Mouse (Mus musculus): ENCODE results near the gene Olfr1350.
"Not testable (repeated sequence)": the region's sequence is repeated elsewhere in the genome, so short reads cannot be mapped to it uniquely, and the experiment has no call there.

Olfr1350 gene

DNA sequence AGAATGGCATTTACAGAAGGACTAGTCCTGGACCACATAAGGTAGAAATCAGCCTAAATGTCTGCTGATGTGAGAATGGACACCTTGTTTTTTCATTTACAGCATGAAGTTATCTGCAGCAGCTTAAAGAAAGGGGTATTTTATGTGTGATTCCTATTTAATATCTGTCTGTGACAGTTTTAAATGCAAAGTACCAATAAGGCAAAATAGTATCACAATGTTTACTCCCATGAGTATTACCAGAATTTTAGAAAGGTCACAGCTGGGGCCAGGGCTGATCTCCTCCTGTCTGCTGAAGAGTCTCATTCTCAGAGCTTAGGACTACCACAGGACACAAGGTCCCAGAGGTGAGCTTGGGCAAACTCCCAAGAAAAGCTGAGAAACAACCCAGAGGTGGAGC, at the start of gene Olfr1350:
Gene Olfr1350 (plus strand): TSS at position 301 of the 400 bp plus-strand sequence.
- no peak for DNase-seq (ENCODE audit: low read depth in 1 of 2, low spot score in 2 of 2)

DNA sequence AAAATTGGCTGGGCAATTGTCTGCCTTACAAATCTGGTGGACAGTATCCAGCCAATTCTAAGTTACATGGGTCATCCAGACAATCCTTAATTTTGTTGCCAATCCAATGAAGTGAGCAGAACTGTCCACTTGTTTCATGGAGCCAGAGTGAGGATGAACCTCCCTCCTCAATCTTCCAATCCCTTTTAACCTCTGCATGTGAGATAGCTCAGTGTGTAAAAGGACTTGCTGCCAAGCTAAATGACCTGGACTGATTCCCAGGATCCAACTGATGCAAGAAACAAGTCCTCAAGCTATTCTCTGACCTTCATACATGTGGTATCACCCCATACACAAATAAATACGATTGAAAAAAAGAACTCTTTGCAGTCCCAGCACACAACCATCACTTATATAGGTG, 43.0 kb upstream of the Olfr1350 start:
- no peak for DNase-seq (ENCODE audit: low read depth in 1 of 2, low spot score in 2 of 2)

DNA sequence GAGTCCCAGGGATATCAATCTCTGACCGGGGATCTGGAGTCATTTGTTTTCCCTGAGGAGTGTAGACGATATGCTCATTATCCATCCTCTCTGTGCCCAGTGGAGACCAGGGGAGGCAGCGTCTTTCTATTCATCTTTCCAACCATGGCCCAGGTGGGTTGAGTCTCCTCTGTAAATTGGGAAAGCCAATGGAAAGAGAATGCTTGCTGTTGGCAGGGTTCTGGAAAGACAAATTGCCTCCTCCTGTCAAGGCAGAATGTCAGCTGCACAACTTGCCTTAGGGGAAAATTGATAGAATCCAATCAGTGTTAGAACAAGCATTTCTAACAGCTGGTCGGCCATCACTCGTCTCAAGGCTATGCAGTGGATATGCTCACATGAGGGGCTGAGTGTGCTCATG, 41.8 kb upstream of the Olfr1350 start, which contains the start of gene Olfr1349:
Gene Olfr1349 (minus strand): TSS at position 101 of the 400 bp plus-strand sequence.
- no peak for DNase-seq (ENCODE audit: low read depth in 1 of 2, low spot score in 2 of 2)

- DNase-seq (ENCODE audit: low read depth in 1 of 2, low spot score in 2 of 2) = no peak
Observed at GRCm38 (mm10) chr7:6525001-6525400, 39.6 kb upstream of the Olfr1350 start.

DNA sequence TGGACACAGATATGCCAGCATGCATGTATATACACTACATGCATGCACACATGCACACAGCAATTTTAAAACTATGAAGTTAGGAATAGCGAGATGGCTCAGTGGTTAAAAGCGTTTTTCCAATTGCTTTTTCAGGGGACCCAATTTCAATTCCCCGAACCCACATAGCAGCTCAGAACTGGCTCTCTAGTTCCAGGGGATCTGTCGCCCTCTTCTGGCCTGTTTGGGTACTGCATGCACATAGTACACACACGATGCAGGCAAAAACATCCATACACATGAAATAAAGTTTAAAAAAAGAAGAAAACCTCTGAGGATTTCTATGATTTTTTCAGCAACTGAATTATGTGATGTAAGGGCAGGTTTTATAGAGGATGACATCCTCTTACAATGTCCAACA, 38.5 kb upstream of the Olfr1350 start:
- no peak for DNase-seq (ENCODE audit: low read depth in 1 of 2, low spot score in 2 of 2)

DNA sequence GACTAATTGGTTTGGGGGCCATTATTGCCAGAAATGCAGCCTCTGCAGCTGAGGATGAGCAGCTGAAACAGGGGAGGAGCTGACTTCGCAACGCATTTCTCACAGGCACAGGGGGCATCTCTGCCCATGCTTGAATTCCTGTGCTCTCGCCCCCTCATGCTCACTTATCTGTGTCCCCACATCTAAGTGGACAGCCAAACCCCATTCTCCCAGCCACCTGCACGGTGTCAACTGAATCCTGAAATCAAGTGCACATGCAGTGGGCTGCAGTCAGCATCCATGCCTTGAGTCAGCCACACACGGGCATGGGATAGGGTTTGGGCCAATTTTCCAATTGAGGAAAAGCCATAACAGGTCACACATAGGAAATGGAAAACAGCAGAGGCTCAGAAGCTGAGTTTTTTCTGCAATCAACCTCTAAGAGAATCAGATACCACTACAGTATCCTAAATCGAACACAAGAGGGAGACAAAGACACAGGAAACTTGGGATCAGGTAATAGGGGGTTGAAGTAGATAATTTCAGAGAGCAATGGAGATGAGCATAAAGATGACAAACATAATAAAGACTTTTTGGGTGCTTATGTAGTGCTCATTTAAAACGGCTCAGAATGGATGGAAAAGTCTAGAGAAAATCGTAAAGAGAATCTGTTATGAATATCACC, 21.6 kb downstream of the Olfr1350 start:
- no peak for DNase-seq (ENCODE audit: low read depth in 1 of 2, low spot score in 2 of 2)

GRCm38 (mm10) chr7:6588766-6589165, 24.1 kb downstream of the Olfr1350 start:
- not testable (repeated sequence) for DNase-seq (ENCODE audit: low read depth in 1 of 2, low spot score in 2 of 2)

DNA sequence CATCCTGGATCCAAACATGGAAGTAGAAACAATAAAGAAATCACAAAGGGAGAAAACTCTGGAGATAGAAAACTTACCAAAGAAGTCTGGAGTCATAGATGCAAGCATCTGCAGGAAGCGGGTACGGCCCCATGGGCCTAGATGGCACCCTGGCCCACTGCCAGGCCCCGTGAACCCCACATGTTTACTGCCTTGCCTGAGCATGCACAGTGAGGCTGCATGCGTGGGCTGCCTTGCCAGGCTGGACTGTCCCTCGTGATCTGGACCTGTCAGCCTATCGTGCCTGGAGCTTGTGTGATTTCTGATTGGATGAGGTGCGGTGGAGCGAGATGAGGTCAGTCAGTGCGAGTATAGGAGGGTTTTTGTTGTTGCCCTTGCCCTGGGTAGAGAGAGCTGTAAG, 38.7 kb downstream of the Olfr1350 start:
- DNase-seq (ENCODE audit: low read depth in 1 of 2, low spot score in 2 of 2) = no peak

Data from monocyte, adult 2 months (primary cell).